Mouse (Mus musculus) spleen, postnatal 4 days (tissue): ENCODE data around the gene Gm49388.

Source experiments
- DNase-seq, 2 experiments: peaks; one replicate each; pipeline ENCODE4 v3.0.0; 2022; ENCODE audit warnings: low spot score in 2 of 2

Gene Gm49388

DNA sequence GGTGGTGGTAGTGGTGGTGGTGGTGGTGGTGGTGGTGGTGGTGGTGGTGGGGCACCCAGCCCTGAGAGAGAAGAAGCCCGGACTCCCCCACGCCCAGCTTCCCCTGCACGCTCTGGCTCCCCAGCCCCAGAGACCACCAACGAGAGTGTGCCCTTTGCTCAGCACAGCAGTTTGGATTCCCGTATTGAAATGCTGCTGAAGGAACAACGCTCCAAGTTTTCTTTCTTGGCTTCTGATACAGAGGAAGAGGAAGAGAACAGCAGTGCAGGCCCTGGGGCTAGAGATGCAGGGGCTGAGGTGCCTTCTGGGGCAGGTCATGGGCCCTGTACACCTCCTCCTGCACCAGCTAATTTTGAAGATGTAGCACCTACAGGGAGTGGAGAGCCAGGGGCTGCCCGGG lies at the start of gene Gm49388:
Gene Gm49388, plus strand, starts transcription at position 301 of the 400 bp plus-strand sequence.
- DNase-seq: no peak

DNA sequence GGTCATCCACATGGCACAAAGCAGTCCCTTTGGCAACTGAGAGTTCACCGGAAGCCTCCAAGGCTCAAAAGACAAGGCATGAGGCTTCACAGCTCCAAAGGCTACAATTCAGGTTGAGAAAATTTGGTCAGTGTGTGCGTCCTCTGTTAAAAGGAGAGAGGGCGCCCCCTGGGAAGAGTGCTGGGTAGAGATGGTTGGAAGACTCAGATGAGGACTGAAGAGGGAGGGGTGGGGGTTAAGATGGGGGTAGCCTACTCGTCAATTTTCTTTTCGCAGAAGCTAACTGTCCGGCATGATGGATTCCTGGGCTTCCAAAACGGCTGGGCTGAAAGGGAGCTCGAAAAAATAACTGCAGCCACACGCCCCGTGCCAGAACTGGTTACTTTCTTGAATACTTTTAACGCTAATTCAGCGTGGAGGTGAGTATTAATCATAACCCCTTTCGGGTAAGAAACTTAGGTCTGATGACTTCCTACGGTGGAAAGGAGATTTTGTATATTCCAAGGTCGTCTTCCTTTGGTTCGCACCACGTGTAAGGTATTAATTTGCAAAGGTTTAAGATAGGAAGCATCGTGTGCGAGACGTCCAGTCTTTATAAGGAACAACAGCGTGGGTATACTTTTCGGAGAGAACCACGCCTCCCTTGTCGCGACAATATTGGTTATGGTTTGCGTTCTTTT lies 40.9 kb upstream of the Gm49388 start, which contains the start of gene Fbxl19:
Gene Fbxl19, plus strand, starts transcription at position 178 of the 680 bp plus-strand sequence.
- DNase-seq: peak; percentile 65 to 82

DNA sequence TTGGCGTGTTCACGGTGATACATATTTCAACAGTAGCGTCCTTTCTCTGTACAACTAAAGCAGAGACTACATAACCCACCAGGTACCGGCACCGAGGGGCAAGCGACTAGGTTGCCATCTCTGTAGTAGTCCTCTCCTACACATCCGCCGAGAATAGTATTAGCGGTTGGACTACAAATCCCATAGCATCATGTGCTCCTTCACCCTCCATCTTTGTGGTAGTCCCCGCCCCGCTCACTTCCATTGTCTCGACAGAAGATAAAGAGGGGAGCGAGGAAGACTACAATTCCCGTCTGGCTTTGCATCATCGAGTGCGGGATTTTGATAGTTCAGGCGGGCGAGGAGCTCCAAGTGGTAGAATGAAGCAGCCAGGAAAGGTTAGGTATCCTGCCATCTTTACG lies 40.2 kb upstream of the Gm49388 start:
- DNase-seq: peak; percentile 82 to 87

DNA sequence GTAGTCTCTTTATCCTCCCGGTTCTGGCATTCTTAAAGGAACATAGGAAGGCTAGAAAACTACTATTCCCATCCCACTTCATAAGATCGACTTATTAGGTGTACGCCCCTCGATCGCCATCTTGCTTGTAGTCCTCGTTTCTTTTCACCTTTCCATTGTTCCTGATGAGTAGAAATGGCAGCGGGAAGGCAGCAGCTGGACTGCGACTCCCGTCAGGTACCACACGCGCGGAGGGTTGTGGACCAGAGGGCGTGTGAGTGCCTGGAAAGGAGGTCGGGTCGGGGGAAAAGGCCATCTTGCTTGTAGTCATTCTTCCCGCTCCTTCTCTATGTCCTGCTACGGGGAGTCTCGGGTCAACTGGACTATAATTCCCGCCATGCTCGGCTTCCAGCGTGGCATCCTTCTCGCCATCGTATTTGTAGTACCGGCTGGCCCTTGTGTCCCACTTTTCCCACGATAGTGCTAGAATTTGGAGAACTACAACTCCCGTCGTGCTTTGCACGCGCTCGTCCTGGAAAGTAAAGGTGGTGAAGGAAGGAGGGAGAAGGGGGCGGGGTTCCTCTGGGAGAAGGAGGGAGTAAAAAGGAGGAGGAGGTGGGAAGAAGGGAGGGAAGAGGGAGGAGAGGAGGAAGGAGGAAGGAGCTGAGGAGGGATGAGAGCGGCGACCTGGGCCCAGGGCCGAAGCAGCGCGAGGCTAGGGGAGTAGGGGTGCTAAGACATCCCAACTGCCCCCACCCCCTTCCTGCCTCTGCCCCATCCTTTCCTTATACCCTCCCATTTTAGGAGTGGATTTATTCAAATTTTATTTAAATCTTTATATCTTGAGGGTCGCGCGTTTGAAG lies 39.5 kb upstream of the Gm49388 start:
- peak; percentile 72 to 81 for DNase-seq

DNA sequence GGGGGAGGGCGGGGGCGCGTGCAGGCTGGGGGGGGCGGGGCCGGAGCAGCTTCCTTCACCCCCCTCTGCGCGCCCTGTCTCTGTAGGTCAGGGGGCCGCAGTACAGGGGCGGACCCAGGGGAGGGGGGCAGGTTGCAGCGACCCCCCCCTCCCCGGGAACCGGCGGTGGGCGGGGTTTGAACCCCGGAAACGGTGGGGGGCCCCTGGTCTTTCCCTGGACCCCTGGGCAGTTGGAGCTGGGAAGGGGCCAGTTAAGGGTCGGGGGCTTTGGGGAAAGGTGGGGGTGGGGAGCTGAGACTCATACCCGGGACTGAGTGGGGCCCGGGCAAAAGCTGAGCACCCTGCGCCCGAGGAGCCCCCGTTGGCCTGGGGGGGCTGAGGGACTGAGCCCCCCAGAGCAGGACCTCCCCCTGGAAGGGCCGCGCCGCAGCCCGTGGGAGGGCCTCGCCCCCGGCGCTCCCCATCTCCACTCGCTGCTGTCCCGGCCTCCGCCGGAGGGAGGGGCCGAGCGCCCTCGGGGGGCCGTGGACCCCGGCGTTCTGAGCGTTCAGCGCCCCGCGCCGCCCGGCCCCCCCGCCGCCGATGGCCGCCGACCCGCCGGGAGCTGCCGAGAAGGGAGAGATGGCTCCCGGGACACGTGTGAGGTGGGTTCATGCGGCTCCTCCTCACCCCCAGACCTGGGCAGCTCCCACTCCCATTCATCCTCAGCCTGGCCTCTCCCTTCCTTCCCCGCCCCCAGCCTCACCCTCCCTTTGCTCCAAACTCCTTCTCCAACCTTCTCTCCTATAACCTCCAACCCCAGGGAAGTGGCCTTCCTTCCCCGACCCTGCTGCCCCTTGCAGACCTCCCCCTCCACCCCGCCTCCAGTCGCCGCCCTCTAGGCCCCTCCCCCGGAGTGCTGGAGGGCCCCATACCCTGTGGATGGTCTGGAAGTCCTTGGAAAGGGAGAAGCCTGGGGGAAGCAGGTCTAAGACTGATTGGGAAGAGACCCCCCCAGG lies 38.6 kb upstream of the Gm49388 start:
- DNase-seq: no peak

DNA sequence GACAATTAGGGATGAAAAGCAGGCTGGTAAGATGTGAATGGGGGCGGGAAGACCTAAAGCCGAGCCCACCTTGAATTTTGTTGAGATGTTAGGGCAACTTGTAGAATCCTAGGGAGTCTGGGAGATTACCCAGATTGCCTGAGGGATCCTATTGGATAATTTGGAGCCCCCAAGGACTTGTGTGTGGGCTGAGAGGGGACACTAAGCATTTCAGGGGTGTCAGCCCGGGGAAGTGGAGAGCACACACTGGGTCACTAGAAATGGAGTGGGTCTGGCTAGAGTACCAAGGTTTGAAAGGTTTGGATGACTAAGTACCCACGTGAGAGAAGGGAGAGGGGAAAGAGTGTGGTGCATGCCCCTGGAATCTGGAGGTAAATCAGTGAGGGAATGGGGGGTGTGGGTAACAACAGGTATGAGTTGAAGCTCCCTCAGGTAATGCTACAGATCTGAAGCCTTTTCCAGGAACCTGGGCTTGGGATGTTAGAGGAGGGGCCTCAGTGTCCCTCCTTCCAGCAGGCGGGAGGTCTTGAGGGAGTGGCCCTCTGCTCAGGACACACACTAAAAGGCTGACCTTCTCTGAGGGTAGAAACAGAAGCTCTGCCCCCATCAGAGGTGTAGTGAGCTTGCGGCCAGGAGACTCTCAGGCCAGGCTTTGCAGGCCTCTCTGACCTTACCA lies 37.7 kb upstream of the Gm49388 start:
- DNase-seq: no peak

DNA sequence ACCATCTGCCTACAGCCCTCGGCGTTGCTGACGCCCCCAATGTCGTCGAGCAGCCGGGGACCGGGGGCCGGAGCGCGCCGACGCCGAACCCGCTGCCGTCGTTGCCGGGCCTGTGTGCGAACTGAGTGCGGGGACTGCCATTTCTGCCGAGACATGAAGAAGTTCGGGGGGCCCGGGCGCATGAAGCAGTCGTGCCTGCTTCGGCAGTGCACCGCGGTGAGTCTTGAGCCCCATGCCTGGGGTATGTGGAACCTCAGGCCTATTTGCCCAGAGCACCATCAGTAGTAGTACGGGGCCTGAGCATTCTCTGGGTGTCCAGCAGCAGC lies 37.2 kb upstream of the Gm49388 start:
- DNase-seq: no peak

DNA sequence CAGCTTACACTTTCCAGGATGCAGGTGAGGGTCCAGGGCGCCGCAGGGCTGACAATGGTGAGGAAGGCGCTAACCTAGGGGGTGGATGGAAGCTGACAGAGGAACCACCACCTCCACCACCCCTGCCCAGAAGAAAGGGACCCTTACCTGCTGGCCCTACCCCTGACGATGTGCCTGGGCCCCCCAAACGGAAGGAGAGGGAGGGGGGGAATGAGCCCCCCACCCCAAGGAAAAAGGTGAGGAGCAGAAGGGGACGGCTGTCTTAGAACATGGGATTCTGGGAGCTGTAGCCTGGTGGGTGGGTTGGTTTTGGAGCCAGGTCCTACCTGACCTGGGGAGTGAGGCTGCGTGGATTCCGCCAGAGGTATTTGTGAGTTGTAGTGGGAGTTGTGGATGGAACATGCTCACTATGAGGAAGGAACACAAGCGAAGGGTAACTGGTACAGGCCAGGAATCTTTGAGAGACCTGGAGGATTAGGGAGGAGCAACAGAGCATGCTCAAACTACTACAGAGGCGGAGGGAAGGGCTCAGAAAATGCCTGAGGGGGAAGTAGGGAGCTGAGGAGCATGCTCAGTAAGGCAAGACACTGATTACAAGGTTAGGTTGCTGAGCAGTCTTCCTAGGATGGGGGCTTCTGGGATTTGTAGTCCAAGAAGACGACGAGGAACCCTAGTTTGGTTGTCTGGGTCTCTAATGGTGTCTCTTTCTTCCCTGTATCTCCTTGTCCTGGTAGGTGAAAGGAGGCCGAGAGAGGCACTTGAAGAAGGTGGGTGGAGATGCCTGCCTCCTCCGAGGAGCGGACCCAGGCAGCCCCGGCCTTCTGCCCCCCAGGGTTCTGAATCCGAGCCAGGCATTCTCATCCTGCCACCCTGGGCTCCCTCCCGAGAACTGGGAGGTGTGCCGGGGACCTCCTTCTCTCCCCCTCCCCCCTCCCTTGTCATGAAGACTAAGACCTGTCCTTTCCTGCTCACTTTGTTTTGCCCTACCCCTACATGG lies 35.0 kb upstream of the Gm49388 start:
- DNase-seq: no peak

DNA sequence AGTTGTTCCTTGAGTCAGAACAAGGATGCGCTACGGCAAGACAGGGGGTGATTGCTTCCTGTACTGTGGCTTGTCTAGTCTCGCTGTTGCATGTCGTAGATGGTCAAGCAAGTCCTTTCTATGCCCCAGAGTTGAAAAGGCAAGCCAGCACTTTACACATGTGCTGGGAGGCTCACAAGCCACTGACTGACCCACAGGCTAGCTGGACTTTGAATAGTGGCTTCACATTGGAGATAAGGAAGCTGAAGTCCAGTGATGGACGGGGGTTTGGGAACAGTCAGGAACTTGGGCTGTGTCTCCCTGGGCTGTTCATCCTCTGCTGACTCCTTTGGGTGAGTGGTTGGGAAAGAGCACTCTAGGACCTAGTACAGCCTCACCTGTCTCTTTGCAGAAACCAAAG lies 33.8 kb upstream of the Gm49388 start:
- no peak for DNase-seq

DNA sequence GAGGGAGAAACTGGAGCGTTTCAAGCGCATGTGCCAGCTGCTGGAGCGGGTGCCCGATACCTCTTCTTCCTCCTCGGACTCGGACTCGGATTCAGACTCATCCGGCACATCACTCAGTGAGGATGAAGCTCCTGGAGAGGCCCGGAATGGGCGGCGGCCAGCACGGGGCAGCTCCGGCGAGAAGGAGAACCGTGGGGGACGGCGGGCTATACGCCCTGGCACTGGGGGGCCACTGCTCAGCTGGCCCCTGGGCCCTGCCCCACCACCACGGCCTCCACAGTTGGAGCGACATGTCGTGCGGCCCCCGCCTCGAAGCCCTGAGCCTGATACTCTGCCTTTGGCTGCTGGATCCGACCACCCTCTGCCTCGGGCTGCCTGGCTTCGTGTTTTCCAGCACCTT lies 33.3 kb upstream of the Gm49388 start:
- no peak for DNase-seq

DNA sequence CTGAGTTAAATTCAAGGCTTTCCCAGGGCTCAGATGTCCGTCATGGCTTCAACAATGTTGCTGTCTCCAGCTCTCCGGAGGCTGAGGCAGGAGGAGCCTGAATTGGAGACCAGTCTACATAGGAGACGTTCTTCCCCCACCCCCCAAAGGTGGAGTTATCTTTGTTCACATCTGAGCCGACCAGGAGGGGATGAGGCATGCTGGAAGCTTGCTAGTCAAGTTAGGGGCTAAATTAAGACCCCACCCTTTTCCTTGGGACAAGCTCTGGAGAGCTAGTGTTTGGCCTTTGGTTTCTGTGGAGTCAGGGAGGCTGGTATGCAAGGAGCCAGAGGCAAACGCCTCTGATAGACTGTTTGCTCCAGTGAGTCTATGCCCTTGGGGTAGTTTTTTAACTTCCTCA lies 32.2 kb upstream of the Gm49388 start:
- no peak for DNase-seq

DNA sequence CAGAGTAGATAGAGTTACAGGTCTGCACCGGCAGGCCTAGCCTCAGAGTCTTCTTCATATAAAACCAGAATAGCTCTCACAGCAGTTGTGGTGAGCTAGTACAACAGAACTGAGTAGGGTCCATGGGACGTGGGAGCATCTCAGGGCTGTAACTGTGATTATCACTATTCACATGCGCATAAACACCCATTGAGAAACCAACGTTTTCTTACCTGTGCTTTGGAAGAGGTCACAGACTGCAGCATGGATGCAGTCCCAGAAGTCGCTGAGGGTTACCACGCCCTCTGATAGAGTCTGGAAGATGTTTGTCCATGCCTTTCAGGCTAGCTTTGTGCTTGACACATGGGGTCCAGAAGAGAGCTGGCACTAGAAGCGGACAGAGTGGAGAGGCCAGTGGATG lies 31.7 kb upstream of the Gm49388 start:
- DNase-seq: no peak

DNA sequence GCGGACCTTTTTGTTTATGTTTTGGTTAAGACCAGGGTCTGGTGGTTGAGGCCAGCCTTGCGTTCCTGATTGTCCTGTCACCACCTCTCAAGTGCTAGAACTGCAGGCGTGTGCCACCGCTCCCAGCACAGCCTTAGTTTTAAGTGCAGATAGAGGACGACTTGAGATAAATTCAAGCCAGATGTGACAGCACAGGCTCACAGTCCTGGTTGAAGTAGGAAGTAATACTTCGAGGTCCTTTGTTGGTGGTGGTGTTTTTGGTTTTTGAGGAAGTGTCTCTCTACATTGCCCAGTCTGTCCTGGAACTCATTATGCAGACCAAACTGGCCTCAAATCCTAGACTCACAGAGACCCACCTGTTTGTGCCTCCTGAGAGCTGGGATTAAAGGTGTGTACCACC lies 25.7 kb upstream of the Gm49388 start:
- DNase-seq: no peak

DNA sequence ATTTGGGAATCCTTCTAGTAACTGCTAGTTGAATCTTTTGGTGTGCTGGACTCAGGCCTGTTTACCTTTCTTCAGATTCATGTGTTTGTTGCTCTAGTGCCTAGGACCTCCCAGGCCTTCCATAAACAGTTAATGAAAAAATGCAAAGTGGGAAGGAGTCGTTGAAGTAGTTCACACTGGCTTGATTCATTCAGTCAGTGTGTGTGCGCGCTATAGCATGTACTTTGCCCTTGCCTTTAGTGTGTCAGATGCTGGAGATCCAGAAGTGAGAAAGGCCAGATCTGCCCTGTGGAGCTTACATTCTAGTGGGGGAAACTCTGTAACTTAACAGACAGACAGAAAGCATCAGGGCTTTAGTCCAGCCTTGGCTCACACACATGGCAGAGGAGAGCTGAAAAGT lies 24.9 kb upstream of the Gm49388 start:
- no peak for DNase-seq

DNA sequence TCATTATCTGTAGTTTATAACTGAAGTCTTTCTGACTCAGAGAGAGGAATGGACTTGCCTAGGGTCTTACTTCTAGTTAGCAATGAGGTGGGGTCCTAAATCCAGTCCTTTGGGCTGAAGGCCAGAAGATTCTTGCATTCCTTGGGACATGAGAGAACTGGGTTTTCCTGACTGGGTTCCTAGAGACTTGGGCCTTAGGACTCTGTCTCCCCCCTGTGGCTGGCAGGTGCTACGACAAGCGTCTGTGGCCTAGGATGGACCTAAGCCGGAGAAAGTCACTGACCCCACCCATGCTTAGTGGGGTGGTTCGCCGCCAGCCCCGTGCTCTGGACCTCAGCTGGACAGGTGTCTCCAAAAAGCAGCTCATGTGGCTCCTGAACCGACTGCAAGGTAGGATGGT lies 24.4 kb upstream of the Gm49388 start:
- DNase-seq: peak; percentile 74 to 90

DNA sequence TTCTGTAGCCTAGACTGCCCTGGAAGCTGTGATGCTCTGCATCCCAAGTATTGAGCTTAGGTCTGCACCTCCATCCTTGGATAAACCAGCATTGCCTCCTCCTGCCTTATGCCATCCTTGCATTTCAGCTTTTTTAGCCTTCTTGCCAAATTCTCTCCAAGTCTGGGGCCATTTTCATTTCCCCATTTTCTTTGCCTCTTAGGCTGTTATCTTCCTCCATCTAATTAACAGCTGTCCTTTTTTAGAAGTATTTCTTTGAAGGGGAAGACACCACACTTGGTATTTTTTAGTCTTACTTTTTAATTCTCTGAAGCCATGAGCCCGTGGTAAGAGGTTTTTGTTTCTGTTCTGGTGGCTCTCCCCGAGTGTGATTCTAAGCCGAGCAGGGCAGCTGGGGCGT lies 21.8 kb upstream of the Gm49388 start:
- DNase-seq: no peak

DNA sequence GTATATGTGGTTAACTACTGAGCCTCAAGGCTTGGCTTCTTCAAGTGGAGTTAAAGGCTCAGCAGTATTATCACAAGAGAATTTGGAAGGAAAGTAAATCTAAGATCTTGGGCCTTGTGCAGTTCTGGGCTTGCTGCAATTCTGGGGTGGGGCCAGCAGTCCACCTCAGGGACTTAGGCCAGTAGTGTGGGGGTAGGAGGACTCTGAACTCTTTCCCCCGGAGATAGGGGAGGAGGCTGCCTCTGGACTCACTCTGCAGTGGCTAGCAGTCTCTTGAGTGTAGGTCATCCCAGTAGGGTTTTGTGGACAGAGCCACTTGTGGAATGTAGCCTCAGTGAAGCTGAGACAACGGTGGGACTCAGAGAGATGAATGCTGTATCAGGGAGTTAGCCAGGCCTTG lies 19.7 kb upstream of the Gm49388 start:
- DNase-seq: no peak

DNA sequence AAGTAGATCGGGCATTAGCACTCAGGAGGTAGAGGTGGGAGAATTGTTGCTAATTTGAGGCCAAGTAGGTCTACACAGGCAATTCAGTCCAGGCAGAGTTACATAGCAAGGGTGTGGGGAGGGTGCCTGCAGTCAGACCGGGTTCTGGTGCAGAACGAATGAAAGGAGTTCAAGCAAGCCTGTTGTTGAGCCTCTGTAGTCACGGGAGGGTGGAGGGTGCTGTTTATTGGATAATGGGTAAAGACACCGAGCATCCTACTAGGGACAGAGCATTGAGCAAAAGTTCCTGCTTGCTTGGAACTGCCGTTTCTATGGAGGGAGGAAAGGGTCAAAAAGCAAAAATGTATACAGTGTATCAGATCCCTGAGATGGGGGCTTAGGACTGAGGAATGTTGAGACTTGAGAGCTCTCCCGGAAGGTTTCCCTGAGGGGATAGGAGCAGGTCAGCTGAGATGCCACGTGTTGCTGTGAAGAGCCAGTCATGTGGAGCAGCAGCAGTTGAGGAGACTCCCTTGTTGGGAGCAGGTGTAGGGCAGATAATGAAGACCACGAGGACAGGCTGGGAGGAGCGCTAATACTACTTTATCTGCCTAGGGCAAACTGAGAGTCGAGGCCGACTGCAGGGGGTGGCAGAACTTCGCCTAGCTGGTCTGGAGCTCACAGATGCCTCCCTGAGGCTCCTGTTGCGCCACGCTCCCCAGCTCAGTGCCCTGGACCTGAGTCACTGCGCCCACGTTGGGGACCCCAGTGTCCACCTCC lies 18.4 kb upstream of the Gm49388 start:
- peak; percentile 83 to 88 for DNase-seq

DNA sequence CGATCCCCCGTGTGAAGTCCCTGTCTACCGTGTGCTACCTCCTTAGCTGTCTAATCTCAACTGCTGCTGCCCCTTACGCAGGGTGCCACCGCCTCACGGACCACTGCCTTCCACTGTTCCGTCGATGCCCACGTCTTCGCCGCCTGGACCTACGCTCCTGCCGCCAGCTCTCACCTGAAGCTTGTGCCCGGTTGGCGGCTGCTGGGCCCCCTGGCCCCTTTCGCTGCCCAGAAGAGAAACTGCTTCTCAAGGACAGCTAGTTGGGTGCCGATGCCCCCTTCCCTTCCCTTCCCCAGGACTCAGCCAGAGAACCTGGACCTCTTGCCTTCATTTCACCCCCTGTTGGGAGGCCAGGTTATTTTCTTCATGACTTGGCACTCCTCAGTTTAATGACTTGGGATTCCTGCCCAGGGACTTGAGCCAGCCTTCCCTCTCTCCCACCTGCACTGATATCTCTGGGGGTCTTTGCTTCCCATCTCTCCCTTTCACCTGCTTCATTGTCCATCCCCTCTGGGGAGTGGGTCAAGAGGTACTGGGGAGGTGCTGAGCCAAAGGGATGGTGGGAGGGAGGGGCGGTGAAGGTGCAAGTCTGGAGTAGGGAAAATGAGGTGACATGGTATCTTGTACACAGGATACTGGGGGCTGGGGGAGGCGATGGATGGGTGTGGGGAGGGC lies 17.6 kb upstream of the Gm49388 start:
- DNase-seq: peak in 1 of 2 experiments; percentile 70
